Mouse (Mus musculus) ES-E14 (cell line): Measurements from ENCODE around the gene Sh3pxd2b. TPM values are rescaled to one million over a fixed set of nuclear protein-coding genes. Genes with fewer than 3 reads are reported as not detected.

Experiments
- DNase-seq: peaks from one replicate; pipeline ENCODE4 v3.0.0-alpha.2; 2013; ENCODE audit warnings: low read depth, low spot score
- H3K27ac ChIP-seq: 2 replicates; pipeline ENCODE4 v1.5.1; 2012; ENCODE audit warnings: low read depth, mild to moderate bottlenecking, low read length, moderate library complexity, mixed read lengths; ENCODE audit not compliant: poor library complexity, insufficient read depth, severe bottlenecking
- H3K36me3 ChIP-seq: 2 replicates; pipeline ENCODE4 v1.6.1; 2012; ENCODE audit warnings: mild to moderate bottlenecking, low read length, moderate library complexity, mixed read lengths; ENCODE audit not compliant: control insufficient read depth, poor library complexity, insufficient read depth, severe bottlenecking
- H3K4me1 ChIP-seq, 2 experiments: fragments of 150-350 bp in 1 of 2; sonication (generic) in 1 of 2; 2 replicates each; pipeline ENCODE4 v1.6.1; 2012; ENCODE audit warnings: low read length in 2 of 2, mild to moderate bottlenecking in 1 of 2, mixed read lengths in 1 of 2; ENCODE audit not compliant: control insufficient read depth in 2 of 2, insufficient read depth in 2 of 2, poor library complexity in 1 of 2
- H3K4me3 ChIP-seq, 2 experiments: fragments of 150-350 bp in 1 of 2; sonication (generic) in 1 of 2; 2 replicates each; pipeline ENCODE4 v1.5.1; 2012; ENCODE audit warnings: low read length in 2 of 2, low read depth in 1 of 2, mild to moderate bottlenecking in 1 of 2, mixed read lengths in 1 of 2; ENCODE audit not compliant: insufficient read depth in 1 of 2, poor library complexity in 1 of 2, severe bottlenecking in 1 of 2
- H3K9ac ChIP-seq: 2 replicates; pipeline ENCODE4 v1.6.1; 2012; ENCODE audit warnings: low read depth, mild to moderate bottlenecking, low read length, mixed read lengths; ENCODE audit not compliant: poor library complexity, insufficient read depth, severe bottlenecking
- H3K9me3 ChIP-seq: fragments of 150-350 bp; sonication (generic); 2 replicates; pipeline ENCODE4 v1.6.1; 2012; ENCODE audit warnings: low read depth, mild to moderate bottlenecking, low read length; ENCODE audit not compliant: control insufficient read depth, insufficient read depth
- CHD2 ChIP-seq: IDR thresholded peaks from 2 replicates; pipeline ENCODE4 v1.6.1; 2014; ENCODE audit warnings: mild to moderate bottlenecking, low read depth, low read length, inconsistent platforms
- HCFC1 ChIP-seq: IDR thresholded peaks from 2 replicates; pipeline ENCODE4 v1.6.1; 2012; ENCODE audit warnings: low read length, inconsistent platforms, borderline replicate concordance; ENCODE audit not compliant: insufficient read depth
- MAFK ChIP-seq: IDR thresholded peaks from 2 replicates; pipeline ENCODE4 v1.6.1; 2014; ENCODE audit warnings: mild to moderate bottlenecking, low read depth, low read length, inconsistent platforms; ENCODE audit not compliant: insufficient read depth
- ZC3H11A ChIP-seq: IDR thresholded peaks from 2 replicates; pipeline ENCODE4 v1.6.1; 2012; ENCODE audit warnings: low read depth, mild to moderate bottlenecking, inconsistent platforms, low read length, borderline replicate concordance
- ZNF384 ChIP-seq: IDR thresholded peaks from 2 replicates; pipeline ENCODE4 v1.6.1; 2012; ENCODE audit warnings: low read depth, low read length, inconsistent platforms
- in situ Hi-C, 2 experiments: fragments of 600-800 bp; cut with MboI; formaldehyde crosslinking; loops; one replicate each; pipeline ENCODE4 v1.15.1; 2025; ENCODE audit warnings: low sequenced_read_pairs in 2 of 2, inconsistent platforms in 1 of 2; ENCODE audit not compliant: unreplicated experiment in 2 of 2
- total RNA-seq: library from RNA; depleted of rRNA; stranded (reverse); fragments of 300-350 nt; gene quantifications from 2 replicates; pipeline ENCODE4 v1.2.3, GENCODE M21; 2012

Gene Sh3pxd2b
- total RNA-seq, 1 experiment, result 6.8 TPM

DNA sequence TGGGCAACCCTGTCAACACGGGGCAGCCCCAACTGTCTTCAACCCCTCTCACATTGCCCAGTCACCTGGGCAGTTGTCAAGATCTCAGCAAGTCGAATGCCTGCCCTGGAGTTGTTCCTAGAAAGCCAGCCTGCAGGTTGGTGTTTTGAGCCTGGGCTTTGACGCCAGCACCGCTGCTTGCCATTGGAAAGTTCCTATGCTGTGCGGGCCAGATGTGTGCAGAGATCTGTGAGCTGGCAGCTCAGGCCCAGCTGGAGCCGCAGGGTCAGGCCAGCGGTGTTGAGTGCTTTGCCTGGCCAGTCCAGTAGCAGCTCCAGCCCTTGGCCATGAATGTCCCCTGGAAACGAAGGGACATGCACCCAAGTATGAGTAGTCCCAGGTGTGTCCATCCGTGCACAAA lies 14.2 kb downstream of the Sh3pxd2b start:
- TF ChIP-seq ZC3H11A (no peak), CHD2 (no peak), ZNF384 (no peak), HCFC1 (no peak), MAFK (no peak)
- no peaks in the 10 kb centered on the region for H3K9me3 ChIP-seq
- H3K27ac ChIP-seq, result no peak overlapping the region
- no peak for DNase-seq
- in situ Hi-C loops, result no loop called here
- H3K4me3 ChIP-seq, result no peak overlapping the region
- no peaks in the 10 kb centered on the region for H3K36me3 ChIP-seq
- H3K4me1 ChIP-seq, result no peaks in the 10 kb centered on the region
- H3K9ac ChIP-seq, result no peak overlapping the region

DNA sequence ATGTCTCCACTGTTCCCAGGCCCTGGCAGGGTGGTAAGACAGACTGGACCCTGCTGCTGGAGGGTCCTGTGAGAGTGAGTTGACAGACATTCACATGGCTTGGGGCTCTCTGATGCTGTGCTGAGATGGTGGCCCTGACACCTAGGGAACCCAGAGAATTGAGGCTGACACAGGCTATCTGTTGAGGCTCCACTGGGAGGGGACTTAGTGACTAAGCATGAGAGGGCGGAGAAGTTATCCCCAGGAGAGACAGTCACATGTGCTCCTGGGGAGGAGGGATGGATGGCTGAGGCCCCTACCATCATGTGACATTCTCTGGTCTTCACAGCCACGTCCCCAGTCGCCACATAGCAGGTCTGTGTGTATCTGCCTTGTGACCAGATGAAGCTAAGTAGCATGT lies 15.6 kb downstream of the Sh3pxd2b start:
- in situ Hi-C loops, result no loop called here
- H3K36me3 ChIP-seq, result no peaks in the 10 kb centered on the region
- TF ChIP-seq ZC3H11A (no peak), ZNF384 (no peak)
- H3K4me1 ChIP-seq, result no peaks in the 10 kb centered on the region
- no peak overlapping the region for H3K4me3 ChIP-seq
- H3K9me3 ChIP-seq, result no peaks in the 10 kb centered on the region
- H3K27ac ChIP-seq, result no peak overlapping the region
- no peak for DNase-seq
- no peak overlapping the region for H3K9ac ChIP-seq

DNA sequence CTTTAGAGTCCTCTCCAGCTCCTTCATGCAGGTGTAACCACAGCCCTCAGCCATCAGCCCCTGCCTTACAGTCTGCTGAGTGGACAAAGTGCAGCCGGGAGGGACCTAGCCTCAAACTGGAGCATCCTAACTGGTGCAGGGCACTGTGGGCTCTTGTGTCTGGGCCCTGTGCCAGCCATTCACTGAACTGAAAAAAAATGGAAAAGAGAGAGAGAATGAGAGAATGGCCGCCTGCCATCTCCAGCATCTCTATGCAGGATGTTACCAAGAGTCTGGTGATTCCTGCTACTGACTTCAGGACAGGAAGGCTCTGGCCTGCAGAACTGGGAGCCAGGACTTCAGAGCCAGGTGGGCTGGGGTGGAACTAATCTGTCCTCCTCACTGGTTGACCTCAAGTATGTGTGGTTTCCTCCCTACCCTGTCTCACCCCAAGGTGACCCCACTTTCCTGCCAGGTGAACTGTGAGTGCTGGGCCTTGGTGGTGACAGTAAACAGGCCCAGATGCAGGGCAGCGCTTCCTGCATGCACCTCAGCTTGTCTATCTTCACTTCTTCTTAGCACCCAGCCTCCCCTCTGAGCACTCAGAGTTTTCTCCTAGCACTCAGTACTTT lies 16.1 kb downstream of the Sh3pxd2b start:
- Histone ChIP-seq H3K9me3 (no peaks in the 10 kb centered on the region), H3K4me1 (no peaks in the 10 kb centered on the region), H3K9ac (no peak overlapping the region), H3K36me3 (no peaks in the 10 kb centered on the region), H3K27ac (no peak overlapping the region), H3K4me3 (no peak overlapping the region)
- TF ChIP-seq HCFC1 (no peak), ZC3H11A (no peak), ZNF384 (no peak), MAFK (no peak), CHD2 (no peak)
- no peak for DNase-seq
- in situ Hi-C loops, result no loop called here

DNA sequence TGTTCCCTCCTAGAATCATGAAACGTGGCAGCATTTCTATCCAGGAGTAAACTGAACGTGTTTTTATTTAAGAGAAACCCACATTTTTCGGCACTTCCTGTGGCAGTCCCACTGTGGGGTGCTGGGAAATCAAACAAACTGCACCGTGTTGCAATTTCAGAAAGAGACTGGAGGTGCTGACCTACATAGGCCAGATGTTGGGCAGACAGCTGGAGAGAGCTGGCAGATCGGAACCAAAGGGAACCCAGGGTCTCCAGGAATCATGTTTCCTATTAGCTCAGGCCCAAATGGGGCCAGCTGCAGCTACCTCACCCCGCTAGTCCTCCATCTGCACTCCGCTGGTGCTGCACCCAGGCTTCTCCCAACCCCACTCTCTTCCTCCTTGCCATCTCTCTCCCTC lies 16.8 kb downstream of the Sh3pxd2b start:
- TF ChIP-seq ZNF384 (no peak), HCFC1 (no peak), ZC3H11A (no peak), MAFK (no peak), CHD2 (no peak)
- H3K27ac ChIP-seq, result no peak overlapping the region
- in situ Hi-C loops, result no loop called here
- H3K9me3 ChIP-seq, result no peaks in the 10 kb centered on the region
- no peak overlapping the region for H3K9ac ChIP-seq
- DNase-seq, result no peak
- no peak overlapping the region for H3K4me3 ChIP-seq
- no peaks in the 10 kb centered on the region for H3K36me3 ChIP-seq
- no peaks in the 10 kb centered on the region for H3K4me1 ChIP-seq

DNA sequence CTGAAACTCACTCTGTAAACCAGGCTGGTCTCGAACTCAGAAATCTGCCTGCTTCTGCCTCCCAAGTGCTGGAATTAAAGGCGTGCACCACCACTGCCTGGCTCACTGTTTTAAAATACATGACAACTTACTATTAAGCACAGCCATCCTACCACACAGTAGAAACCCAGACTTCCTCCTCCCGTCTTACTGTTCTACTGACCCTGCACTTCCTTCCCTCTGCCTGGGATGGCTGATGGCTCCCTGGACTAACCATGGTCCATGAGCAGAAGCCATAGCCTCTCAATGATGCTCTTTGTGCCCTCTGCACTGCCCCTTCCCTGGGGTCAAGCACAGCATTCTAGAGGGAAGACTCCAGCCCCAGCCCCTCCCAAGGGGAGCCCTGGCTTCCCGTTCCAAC lies 17.9 kb downstream of the Sh3pxd2b start:
- H3K9me3 ChIP-seq, result no peaks in the 10 kb centered on the region
- no peak overlapping the region for H3K27ac ChIP-seq
- TF ChIP-seq HCFC1 (no peak), MAFK (no peak), ZNF384 (no peak), ZC3H11A (no peak), CHD2 (no peak)
- H3K4me3 ChIP-seq, result no peak overlapping the region
- no peaks in the 10 kb centered on the region for H3K36me3 ChIP-seq
- no peaks in the 10 kb centered on the region for H3K4me1 ChIP-seq
- no peak for DNase-seq
- in situ Hi-C loops, result no loop called here
- H3K9ac ChIP-seq, result no peak overlapping the region
